Mouse (Mus musculus) midbrain, embryonic 15.5 days (tissue): Measurements from ENCODE around the gene Gtf3c2. TPM values are rescaled to one million over a fixed set of nuclear protein-coding genes. Genes with fewer than 3 reads are reported as not detected.
"Not testable (repeated sequence)": the region's sequence is repeated elsewhere in the genome, so short reads cannot be mapped to it uniquely, and the experiment has no call there.

Experiments used
- ATAC-seq: fragments of 200-750 bp; cut with Nextera tagmentation; replicated peaks from 2 replicates; pipeline ENCODE4 v1.8.0; 2017; ENCODE audit warnings: moderate TSS enrichment
- H3K27ac ChIP-seq: fragments of 300-500 bp; sonication (generic); 2 replicates; pipeline ENCODE4 v1.5.1; 2015; ENCODE audit warnings: mild to moderate bottlenecking, inconsistent platforms
- H3K27me3 ChIP-seq: fragments of 300-500 bp; sonication (generic); replicated peaks from 2 replicates; pipeline ENCODE4 v1.6.1; 2015; ENCODE audit warnings: inconsistent platforms
- H3K36me3 ChIP-seq: fragments of 300-500 bp; sonication (generic); replicated peaks from 2 replicates; pipeline ENCODE4 v1.6.1; 2015; ENCODE audit warnings: inconsistent platforms
- H3K4me1 ChIP-seq: fragments of 300-500 bp; sonication (generic); 2 replicates; pipeline ENCODE4 v1.6.1; 2015; ENCODE audit warnings: inconsistent platforms
- H3K4me2 ChIP-seq: fragments of 300-500 bp; sonication (generic); 2 replicates; pipeline ENCODE4 v1.6.1; 2015; ENCODE audit warnings: inconsistent platforms, mild to moderate bottlenecking, moderate library complexity
- H3K4me3 ChIP-seq: fragments of 300-500 bp; sonication (generic); 2 replicates; pipeline ENCODE4 v1.5.1; 2015; ENCODE audit warnings: mild to moderate bottlenecking, inconsistent platforms
- H3K9ac ChIP-seq: fragments of 300-500 bp; sonication (generic); 2 replicates; pipeline ENCODE4 v1.6.1; 2015; ENCODE audit warnings: mild to moderate bottlenecking, inconsistent platforms
- H3K9me3 ChIP-seq: fragments of 300-500 bp; sonication (generic); 2 replicates; pipeline ENCODE4 v1.6.1; 2016; ENCODE audit warnings: inconsistent platforms
- WGBS: fragments of 180-500 bp; shearing (Covaris S2); methylation state at CpG from one replicate; pipeline ENCODE4 v1.1.7; 2015; ENCODE audit warnings: mixed read lengths; 5-methylcytosine and 5-hydroxymethylcytosine counted together
- polyA plus RNA-seq: library from polyadenylated mRNA; unstranded; fragments of >200 nt; fragmentation: Nextera tagmentation; extraction: Ambion mirVana; gene quantifications from 2 replicates; pipeline ENCODE4 v1.2.1, GENCODE M21; 2015

The Gtf3c2 gene
- 72.3 and 73.6 TPM in 2 replicates for polyA plus RNA-seq

- WGBS = under 1% methylated on average over 59 of the region's 59 CpGs
- no peaks in the 10 kb centered on the region for H3K9me3 ChIP-seq
- peak within 1 kb of the TSS; percentile 94 for H3K27ac ChIP-seq
- ATAC-seq = peak; percentile 99
- no peaks in the 10 kb centered on the region for H3K27me3 ChIP-seq
- peak within 1 kb of the TSS; percentile 77 for H3K9ac ChIP-seq
- H3K36me3 ChIP-seq = no peaks in the 10 kb centered on the region
- peak within 1 kb of the TSS; percentile 75 for H3K4me3 ChIP-seq
- peaks cover 23% of the 10 kb centered on the region for H3K4me1 ChIP-seq
- peak within 1 kb of the TSS; percentile 99 for H3K4me2 ChIP-seq
These were observed at the start of gene Gtf3c2, which contains the start of gene Gm29609 for GRCm38 (mm10) chr5:31179766-31180630. Gtf3c2 (minus strand) TSS chr5:31180144. Gm29609 (minus strand) TSS chr5:31179911.

- no peak overlapping the region for H3K27ac ChIP-seq
- no peaks in the 10 kb centered on the region for H3K27me3 ChIP-seq
- no peak for ATAC-seq
- no peaks in the 10 kb centered on the region for H3K9me3 ChIP-seq
- no peak overlapping the region for H3K9ac ChIP-seq
- H3K4me1 ChIP-seq = peaks cover 6% of the 10 kb centered on the region
- H3K4me2 ChIP-seq = no peak overlapping the region
- WGBS = 64% methylated on average over 1 of the region's 1 CpGs
- no peaks in the 10 kb centered on the region for H3K36me3 ChIP-seq
- H3K4me3 ChIP-seq = no peak overlapping the region
These were observed 46.7 kb upstream of the Gtf3c2 start for GRCm38 (mm10) chr5:31226641-31227040.

- no peaks in the 10 kb centered on the region for H3K9me3 ChIP-seq
- no peaks in the 10 kb centered on the region for H3K36me3 ChIP-seq
- no peak overlapping the region for H3K4me2 ChIP-seq
- no peak overlapping the region for H3K9ac ChIP-seq
- H3K4me1 ChIP-seq = peaks cover 22% of the 10 kb centered on the region
- H3K4me3 ChIP-seq = no peak overlapping the region
- no peak overlapping the region for H3K27ac ChIP-seq
- H3K27me3 ChIP-seq = no peaks in the 10 kb centered on the region
- 95% methylated on average over 9 of the region's 9 CpGs for WGBS
- no peak for ATAC-seq
These were observed 42.8 kb upstream of the Gtf3c2 start for GRCm38 (mm10) chr5:31222696-31223095.

GRCm38 (mm10) chr5:31221304-31221945 is 41.5 kb upstream of the Gtf3c2 start:
- H3K9ac ChIP-seq = peak overlapping the region; percentile 87
- peak overlapping the region; percentile 92 for H3K4me3 ChIP-seq
- 10% methylated on average over 11 of the region's 11 CpGs for WGBS
- peak overlapping the region; percentile 96 for H3K27ac ChIP-seq
- no peaks in the 10 kb centered on the region for H3K9me3 ChIP-seq
- no peaks in the 10 kb centered on the region for H3K27me3 ChIP-seq
- H3K36me3 ChIP-seq = no peaks in the 10 kb centered on the region
- H3K4me1 ChIP-seq = peaks cover 25% of the 10 kb centered on the region
- peak; percentile 43 for ATAC-seq
- H3K4me2 ChIP-seq = peak overlapping the region; percentile 64

GRCm38 (mm10) chr5:31220448-31221303 is 40.7 kb upstream of the Gtf3c2 start, which contains the start of gene Ppm1g:
Ppm1g (minus strand) TSS chr5:31220687.
- H3K9me3 ChIP-seq = no peaks in the 10 kb centered on the region
- H3K36me3 ChIP-seq = no peaks in the 10 kb centered on the region
- ATAC-seq = peak; percentile 93
- WGBS = under 1% methylated on average over 69 of the region's 70 CpGs
- peak within 1 kb of the TSS; percentile 92 for H3K4me3 ChIP-seq
- no peaks in the 10 kb centered on the region for H3K27me3 ChIP-seq
- H3K4me2 ChIP-seq = peak within 1 kb of the TSS; percentile 64
- H3K9ac ChIP-seq = peak within 1 kb of the TSS; percentile 87
- H3K27ac ChIP-seq = peak within 1 kb of the TSS; percentile 96
- H3K4me1 ChIP-seq = peaks cover 25% of the 10 kb centered on the region

GRCm38 (mm10) chr5:31219911-31220447 is 40.0 kb upstream of the Gtf3c2 start:
- under 1% methylated on average over 40 of the region's 40 CpGs for WGBS
- Histone ChIP-seq H3K4me2 (peak overlapping the region; percentile 64), H3K36me3 (no peaks in the 10 kb centered on the region), H3K4me3 (peak overlapping the region; percentile 92), H3K9ac (peak overlapping the region; percentile 87), H3K27me3 (no peaks in the 10 kb centered on the region), H3K27ac (peak overlapping the region; percentile 96), H3K4me1 (peaks cover 25% of the 10 kb centered on the region), H3K9me3 (no peaks in the 10 kb centered on the region)
- ATAC-seq = peak; percentile 77

- H3K9ac ChIP-seq = peak overlapping the region; percentile 87
- no peak for ATAC-seq
- no peaks in the 10 kb centered on the region for H3K27me3 ChIP-seq
- peaks cover 25% of the 10 kb centered on the region for H3K4me1 ChIP-seq
- H3K36me3 ChIP-seq = no peaks in the 10 kb centered on the region
- peak overlapping the region; percentile 64 for H3K4me2 ChIP-seq
- H3K4me3 ChIP-seq = peak overlapping the region; percentile 92
- no peaks in the 10 kb centered on the region for H3K9me3 ChIP-seq
- 2% methylated on average over 11 of the region's 11 CpGs for WGBS
- H3K27ac ChIP-seq = peak overlapping the region; percentile 96
These were observed 39.5 kb upstream of the Gtf3c2 start for GRCm38 (mm10) chr5:31219474-31219873.

- WGBS = 3% methylated on average over 2 of the region's 2 CpGs
- H3K9me3 ChIP-seq = no peaks in the 10 kb centered on the region
- H3K9ac ChIP-seq = peak overlapping the region; percentile 15; the same call in 1 of the 2 replicates
- no peak for ATAC-seq
- no peak overlapping the region for H3K27ac ChIP-seq
- no peaks in the 10 kb centered on the region for H3K36me3 ChIP-seq
- peaks cover 25% of the 10 kb centered on the region for H3K4me1 ChIP-seq
- peak overlapping the region; percentile 92 for H3K4me3 ChIP-seq
- peak overlapping the region; percentile 64 for H3K4me2 ChIP-seq
- H3K27me3 ChIP-seq = no peaks in the 10 kb centered on the region
These were observed 39.1 kb upstream of the Gtf3c2 start for GRCm38 (mm10) chr5:31219070-31219469.

- H3K9me3 ChIP-seq = no peaks in the 10 kb centered on the region
- peak overlapping the region; percentile 64; the same call in 1 of the 2 replicates for H3K4me2 ChIP-seq
- 76% methylated on average over 7 of the region's 7 CpGs for WGBS
- H3K9ac ChIP-seq = no peak overlapping the region
- H3K27ac ChIP-seq = no peak overlapping the region
- H3K27me3 ChIP-seq = no peaks in the 10 kb centered on the region
- no peak overlapping the region for H3K4me3 ChIP-seq
- peaks cover 25% of the 10 kb centered on the region for H3K4me1 ChIP-seq
- H3K36me3 ChIP-seq = no peaks in the 10 kb centered on the region
- no peak for ATAC-seq
These were observed 38.4 kb upstream of the Gtf3c2 start for GRCm38 (mm10) chr5:31218294-31218693.

- not testable (repeated sequence) for ATAC-seq, H3K4me2 ChIP-seq, H3K9ac ChIP-seq, H3K27me3 ChIP-seq, H3K36me3 ChIP-seq, H3K27ac ChIP-seq, H3K9me3 ChIP-seq, H3K4me3 ChIP-seq
- H3K4me1 ChIP-seq = peaks cover 18% of the 10 kb centered on the region
- WGBS = 88% methylated on average over 6 of the region's 6 CpGs
These were observed 36.6 kb upstream of the Gtf3c2 start for GRCm38 (mm10) chr5:31216554-31216953.

GRCm38 (mm10) chr5:31204421-31204820 is 24.5 kb upstream of the Gtf3c2 start:
- WGBS = 95% methylated on average over 6 of the region's 6 CpGs

More at GRCm38 (mm10) chr5:31204421-31204820, 24.5 kb upstream of the Gtf3c2 start:
- H3K4me1 ChIP-seq = peaks cover 27% of the 10 kb centered on the region
- H3K9ac ChIP-seq = no peak overlapping the region
- H3K36me3 ChIP-seq = peaks cover 50% of the 10 kb centered on the region
- H3K27me3 ChIP-seq = no peaks in the 10 kb centered on the region
- no peak overlapping the region for H3K4me3 ChIP-seq
- peaks cover 4% of the 10 kb centered on the region for H3K9me3 ChIP-seq
- no peak overlapping the region for H3K4me2 ChIP-seq
- ATAC-seq = no peak
- no peak overlapping the region for H3K27ac ChIP-seq
